Mouse (Mus musculus) left cerebral cortex, postnatal 36 days (tissue): ENCODE data around the gene Nmur1. TPM values are rescaled to one million over a fixed set of nuclear protein-coding genes. Genes with fewer than 3 reads are reported as not detected.
A peak's percentile ranks its signal among the peaks of the same experiment; 100 is the strongest.
"Not testable (repeated sequence)": the region's sequence is repeated elsewhere in the genome, so short reads cannot be mapped to it uniquely, and the experiment has no call there.

Experiments
- DNase-seq, 2 experiments: peaks; one replicate each; pipeline ENCODE4 v3.0.0; 2021 to 2022; ENCODE audit warnings: low spot score in 2 of 2, mixed read lengths in 1 of 2
- intact Hi-C: fragments of 180-260 bp; cut with DNase I; formaldehyde crosslinking; loops from one replicate; pipeline ENCODE4 v1.15.1; 2025
- microRNA-seq: library from miRNA; unstranded; fragments of <30 nt; microRNA quantifications from one replicate; pipeline ENCODE4 v1.2.0, GENCODE M21; 2022
- total RNA-seq, 2 experiments: library from RNA; stranded (reverse); gene quantifications; 2 replicates each; pipeline ENCODE4 v1.2.3; 2021

Nmur1 gene
- total RNA-seq, 2 experiments from 2014 or later: not detected

- DNase-seq: no peak
- intact Hi-C loops: no loop called here
These were observed 81.0 kb downstream of the Nmur1 start for GRCm38 (mm10) chr1:86345069-86345468.

- intact Hi-C loops: no loop called here
- DNase-seq: no peak
These were observed 81.8 kb downstream of the Nmur1 start for GRCm38 (mm10) chr1:86343969-86344861.

GRCm38 (mm10) chr1:86343087-86343645, 82.9 kb downstream of the Nmur1 start:
- DNase-seq: no peak
- intact Hi-C loops: no loop called here

GRCm38 (mm10) chr1:86342371-86342770, 83.7 kb downstream of the Nmur1 start:
- DNase-seq: no peak
- intact Hi-C loops: no loop called here

- DNase-seq, intact Hi-C loops: not testable (repeated sequence)
These were observed 84.9 kb downstream of the Nmur1 start for GRCm38 (mm10) chr1:86341096-86341495.

- intact Hi-C loops: loop anchor here (2.0 kb wide), 2 partner anchors 124 to 160 kb away; no protein-coding TSS in a partner anchor
- DNase-seq: peak; percentile 56 to 74
These were observed 86.7 kb downstream of the Nmur1 start for GRCm38 (mm10) chr1:86339156-86339812.

GRCm38 (mm10) chr1:86336330-86336729, 89.7 kb downstream of the Nmur1 start:
- no peak for DNase-seq
- intact Hi-C loops: no loop called here

Small RNA genes within 50 kb of the gene (microRNA-seq; reads per million reads assigned to microRNA genes)
- gene mmu-mir-3535: 45.9 reads per million, percentile 48 among the genes with 10 or more reads in this experiment

Other genes with a start within 250 kb of the Nmur1 start
- gene B3gnt7, start 123.4 kb downstream of the Nmur1 start, total RNA-seq: 1 to 10 TPM in 1 of 2 experiments, under 1 TPM in 1; 0.84 to 1.3 TPM
- gene Ncl, start 66.8 kb downstream of the Nmur1 start, total RNA-seq: 100 to 1,000 TPM; 132 to 142 TPM
- not detected for gene Tex44, start 101 bp upstream of the Nmur1 start, total RNA-seq
- 100 to 1,000 TPM; 384 TPM for gene Ptma, start 100.5 kb upstream of the Nmur1 start, total RNA-seq
- 10 to 100 TPM; 53.3 to 62.6 TPM for gene Pde6d, start 156.4 kb upstream of the Nmur1 start, total RNA-seq
- 10 to 100 TPM; 25.2 to 25.8 TPM for gene Cops7b, start 156.7 kb upstream of the Nmur1 start, total RNA-seq
- gene Nppc, start 244.3 kb upstream of the Nmur1 start, total RNA-seq: 10 to 100 TPM; 10.8 to 18.4 TPM